Mouse (Mus musculus): ENCODE results near the gene Insig1.

DNA sequence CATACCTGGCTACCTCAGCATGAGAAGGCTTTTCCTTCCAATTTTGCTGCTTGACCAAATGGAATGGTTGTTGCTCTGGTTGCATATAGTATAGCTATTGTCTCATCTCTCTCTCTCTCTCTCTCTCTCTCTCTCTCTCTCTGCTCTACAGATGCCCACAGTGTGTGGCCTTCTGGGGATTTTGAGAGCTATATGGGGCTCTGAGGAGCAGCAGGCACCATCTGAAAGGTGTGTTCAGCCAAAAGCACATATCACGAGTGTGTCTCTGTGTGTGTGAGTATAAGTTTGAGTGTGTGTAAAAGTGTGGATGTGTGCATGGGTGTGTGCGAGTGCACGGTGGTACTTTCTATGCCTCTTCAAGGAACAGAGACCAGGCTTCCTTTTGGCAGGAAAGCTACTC, 48.4 kb downstream of the Insig1 start:
- TF ChIP-seq CTCF (IDR thresholded peaks at IDR 0.05; ENCODE audit: low read depth) (no peak), EP300 (IDR thresholded peaks at IDR 0.05; ENCODE audit: low read depth) (no peak)

Measured in liver, embryonic 14.5 days (tissue).